Mouse (Mus musculus) ES-E14 (cell line): ENCODE data around the gene Galnt4. TPM values are rescaled to one million over a fixed set of nuclear protein-coding genes. Genes with fewer than 3 reads are reported as not detected.

Experiments
- DNase-seq: peaks from one replicate; pipeline ENCODE4 v3.0.0-alpha.2; 2013; ENCODE audit warnings: low read depth, low spot score
- H3K27ac ChIP-seq: 2 replicates; pipeline ENCODE4 v1.5.1; 2012; ENCODE audit warnings: low read depth, mild to moderate bottlenecking, low read length, moderate library complexity, mixed read lengths; ENCODE audit not compliant: poor library complexity, insufficient read depth, severe bottlenecking
- H3K36me3 ChIP-seq: 2 replicates; pipeline ENCODE4 v1.6.1; 2012; ENCODE audit warnings: mild to moderate bottlenecking, low read length, moderate library complexity, mixed read lengths; ENCODE audit not compliant: control insufficient read depth, poor library complexity, insufficient read depth, severe bottlenecking
- H3K4me1 ChIP-seq, 2 experiments: fragments of 150-350 bp in 1 of 2; sonication (generic) in 1 of 2; 2 replicates each; pipeline ENCODE4 v1.6.1; 2012; ENCODE audit warnings: low read length in 2 of 2, mild to moderate bottlenecking in 1 of 2, mixed read lengths in 1 of 2; ENCODE audit not compliant: control insufficient read depth in 2 of 2, insufficient read depth in 2 of 2, poor library complexity in 1 of 2
- H3K4me3 ChIP-seq, 2 experiments: fragments of 150-350 bp in 1 of 2; sonication (generic) in 1 of 2; 2 replicates each; pipeline ENCODE4 v1.5.1; 2012; ENCODE audit warnings: low read length in 2 of 2, low read depth in 1 of 2, mild to moderate bottlenecking in 1 of 2, mixed read lengths in 1 of 2; ENCODE audit not compliant: insufficient read depth in 1 of 2, poor library complexity in 1 of 2, severe bottlenecking in 1 of 2
- H3K9ac ChIP-seq: 2 replicates; pipeline ENCODE4 v1.6.1; 2012; ENCODE audit warnings: low read depth, mild to moderate bottlenecking, low read length, mixed read lengths; ENCODE audit not compliant: poor library complexity, insufficient read depth, severe bottlenecking
- H3K9me3 ChIP-seq: fragments of 150-350 bp; sonication (generic); 2 replicates; pipeline ENCODE4 v1.6.1; 2012; ENCODE audit warnings: low read depth, mild to moderate bottlenecking, low read length; ENCODE audit not compliant: control insufficient read depth, insufficient read depth
- CHD2 ChIP-seq: IDR thresholded peaks from 2 replicates; pipeline ENCODE4 v1.6.1; 2014; ENCODE audit warnings: mild to moderate bottlenecking, low read depth, low read length, inconsistent platforms
- HCFC1 ChIP-seq: IDR thresholded peaks from 2 replicates; pipeline ENCODE4 v1.6.1; 2012; ENCODE audit warnings: low read length, inconsistent platforms, borderline replicate concordance; ENCODE audit not compliant: insufficient read depth
- MAFK ChIP-seq: IDR thresholded peaks from 2 replicates; pipeline ENCODE4 v1.6.1; 2014; ENCODE audit warnings: mild to moderate bottlenecking, low read depth, low read length, inconsistent platforms; ENCODE audit not compliant: insufficient read depth
- ZC3H11A ChIP-seq: IDR thresholded peaks from 2 replicates; pipeline ENCODE4 v1.6.1; 2012; ENCODE audit warnings: low read depth, mild to moderate bottlenecking, inconsistent platforms, low read length, borderline replicate concordance
- ZNF384 ChIP-seq: IDR thresholded peaks from 2 replicates; pipeline ENCODE4 v1.6.1; 2012; ENCODE audit warnings: low read depth, low read length, inconsistent platforms
- in situ Hi-C, 2 experiments: fragments of 600-800 bp; cut with MboI; formaldehyde crosslinking; loops; one replicate each; pipeline ENCODE4 v1.15.1; 2025; ENCODE audit warnings: low sequenced_read_pairs in 2 of 2, inconsistent platforms in 1 of 2; ENCODE audit not compliant: unreplicated experiment in 2 of 2
- total RNA-seq: library from RNA; depleted of rRNA; stranded (reverse); fragments of 300-350 nt; gene quantifications from 2 replicates; pipeline ENCODE4 v1.2.3, GENCODE M21; 2012

Gene Galnt4
- total RNA-seq, 1 experiment = 3.7 TPM

GRCm38 (mm10) chr10:99119471-99119870, 11.5 kb downstream of the Galnt4 start:
- Histone ChIP-seq H3K36me3 (no peaks in the 10 kb centered on the region), H3K4me3 (no peak overlapping the region), H3K9me3 (no peaks in the 10 kb centered on the region), H3K9ac (no peak overlapping the region), H3K4me1 (peaks cover 6 to 20% of the 10 kb centered on the region in 2 experiments; a peak in 3 of 4 replicates), H3K27ac (no peak overlapping the region)
- in situ Hi-C loops = no loop called here
- DNase-seq = no peak
- TF ChIP-seq HCFC1 (no peak), ZC3H11A (no peak), MAFK (no peak), CHD2 (no peak), ZNF384 (no peak)

- no peak within 1 kb of the TSS for H3K9ac ChIP-seq
- DNase-seq = no peak
- no peak within 1 kb of the TSS for H3K27ac ChIP-seq
Measured at GRCm38 (mm10) chr10:99126225-99126624, 18.3 kb downstream of the Galnt4 start, which contains the start of gene Phxr2. Gene Phxr2, minus strand, starts transcription at chr10:99126325.

GRCm38 (mm10) chr10:99126954-99127353, 19.0 kb downstream of the Galnt4 start:
- in situ Hi-C loops = no loop called here
- no peak for DNase-seq
- peaks cover 4% of the 10 kb centered on the region; the same call in 1 of the 2 replicates for H3K36me3 ChIP-seq

More at GRCm38 (mm10) chr10:99126225-99126624, 18.3 kb downstream of the Galnt4 start, which contains the start of gene Phxr2:
- in situ Hi-C loops = no loop called here
- peaks cover 0 to 1% of the 10 kb centered on the region in 2 experiments; a peak in 1 of 4 replicates for H3K4me1 ChIP-seq
- H3K9me3 ChIP-seq = no peaks in the 10 kb centered on the region
- TF ChIP-seq ZNF384 (no peak), MAFK (no peak), HCFC1 (no peak), ZC3H11A (no peak), CHD2 (no peak)
- peaks cover 3% of the 10 kb centered on the region; the same call in 1 of the 2 replicates for H3K36me3 ChIP-seq
- no peak within 1 kb of the TSS for H3K4me3 ChIP-seq

GRCm38 (mm10) chr10:99127691-99128261, 19.8 kb downstream of the Galnt4 start:
- Histone ChIP-seq H3K27ac (no peak overlapping the region), H3K9me3 (no peaks in the 10 kb centered on the region), H3K36me3 (peaks cover 6% of the 10 kb centered on the region; the same call in 1 of the 2 replicates), H3K9ac (no peak overlapping the region), H3K4me3 (no peak overlapping the region), H3K4me1 (peaks cover 0 to 1% of the 10 kb centered on the region in 2 experiments; a peak in 1 of 4 replicates)
- in situ Hi-C loops = no loop called here
- no peak for DNase-seq
- TF ChIP-seq ZNF384 = no peak
- TF ChIP-seq HCFC1 = no peak
- no peak for TF ChIP-seq MAFK
- no peak for TF ChIP-seq CHD2
- no peak for TF ChIP-seq ZC3H11A

More at GRCm38 (mm10) chr10:99126954-99127353, 19.0 kb downstream of the Galnt4 start:
- Histone ChIP-seq H3K9ac (no peak overlapping the region), H3K4me1 (peaks cover 0 to 1% of the 10 kb centered on the region in 2 experiments; a peak in 1 of 4 replicates), H3K27ac (no peak overlapping the region), H3K9me3 (no peaks in the 10 kb centered on the region), H3K4me3 (no peak overlapping the region)
- no peak for TF ChIP-seq HCFC1
- TF ChIP-seq MAFK = no peak
- no peak for TF ChIP-seq CHD2
- TF ChIP-seq ZNF384 = no peak
- TF ChIP-seq ZC3H11A = no peak
